Mouse (Mus musculus) right cerebral cortex, adult 18-20 months (tissue): ENCODE results near the gene Plekhg1.

Experiments used
- DNase-seq: peaks from one replicate; pipeline ENCODE4 v3.0.0; 2022; ENCODE audit warnings: mixed read lengths

Plekhg1 gene

DNA sequence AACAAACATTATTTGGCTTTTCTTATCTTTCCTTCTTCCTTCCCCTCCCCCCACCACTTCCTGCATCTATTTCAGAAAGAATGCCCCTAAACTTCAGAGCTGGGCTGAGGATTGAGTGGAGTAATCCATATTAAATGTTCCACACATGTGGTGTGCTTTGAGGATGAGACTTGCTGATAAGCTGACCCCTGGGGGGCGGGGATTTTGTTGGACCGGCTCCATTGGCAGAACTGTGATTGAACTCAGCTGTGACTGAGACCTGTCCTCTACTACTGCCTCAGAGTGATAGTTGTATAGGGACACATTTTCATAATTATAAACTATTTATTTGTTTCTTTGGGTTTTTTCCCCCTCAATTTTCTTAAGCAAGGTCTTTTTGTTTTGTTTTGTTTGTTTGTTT, 2.9 kb downstream of the Plekhg1 start:
- DNase-seq: no peak

DNA sequence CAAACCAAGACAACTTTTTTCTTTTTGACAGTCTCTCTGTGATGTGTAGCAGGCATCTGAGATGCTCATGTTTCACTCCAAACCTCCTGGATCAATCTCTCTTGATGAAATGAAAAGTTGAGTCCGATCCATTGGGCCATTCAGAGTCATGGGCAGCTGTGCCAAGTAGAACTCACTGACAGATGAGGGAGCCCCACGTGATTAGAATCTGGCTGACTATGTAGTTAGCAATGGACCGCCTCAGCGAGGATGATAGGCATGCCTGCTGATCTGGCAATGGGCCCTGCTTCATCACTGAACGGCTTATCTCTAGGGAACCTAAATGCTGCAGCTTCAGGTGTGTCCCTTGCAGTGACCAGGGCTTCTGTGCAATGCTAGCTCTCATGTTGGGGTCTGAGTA, 3.7 kb downstream of the Plekhg1 start:
- DNase-seq: peak; percentile 20

DNA sequence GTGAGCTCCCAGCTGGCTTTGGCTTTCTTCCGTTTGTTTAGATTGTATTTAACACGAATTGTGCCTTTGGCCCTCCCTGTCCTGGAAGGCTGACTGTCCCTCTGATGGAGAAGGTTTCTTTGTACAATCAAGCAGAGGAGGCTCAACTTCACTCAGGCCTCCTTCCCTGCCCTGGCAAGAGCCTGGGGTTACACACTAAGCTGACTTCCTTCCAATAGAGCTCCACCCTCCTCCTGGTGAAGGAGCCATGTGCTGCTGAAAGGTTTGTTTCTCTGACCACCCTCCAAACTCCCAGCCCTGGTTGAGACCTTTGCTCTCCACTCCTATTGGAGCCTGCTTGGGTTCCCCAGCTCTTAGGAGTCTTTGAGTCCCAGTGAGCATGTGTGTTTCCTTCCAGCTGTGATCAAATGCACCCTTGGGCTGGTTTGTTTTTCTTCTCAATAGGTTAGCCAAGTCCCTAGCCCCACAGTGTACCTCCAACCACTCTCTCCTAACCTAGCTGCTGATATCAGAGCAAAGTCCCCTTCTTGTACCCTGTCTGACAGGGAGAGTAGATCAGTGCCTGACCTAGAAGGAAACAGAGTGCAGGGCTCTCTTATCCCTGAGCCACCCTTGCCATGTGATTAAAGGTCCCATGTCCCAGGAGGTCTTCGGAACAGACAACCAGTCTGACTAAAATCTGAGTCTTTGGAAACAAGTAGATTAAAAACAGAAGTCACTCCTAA, 6.8 kb downstream of the Plekhg1 start:
- no peak for DNase-seq

DNA sequence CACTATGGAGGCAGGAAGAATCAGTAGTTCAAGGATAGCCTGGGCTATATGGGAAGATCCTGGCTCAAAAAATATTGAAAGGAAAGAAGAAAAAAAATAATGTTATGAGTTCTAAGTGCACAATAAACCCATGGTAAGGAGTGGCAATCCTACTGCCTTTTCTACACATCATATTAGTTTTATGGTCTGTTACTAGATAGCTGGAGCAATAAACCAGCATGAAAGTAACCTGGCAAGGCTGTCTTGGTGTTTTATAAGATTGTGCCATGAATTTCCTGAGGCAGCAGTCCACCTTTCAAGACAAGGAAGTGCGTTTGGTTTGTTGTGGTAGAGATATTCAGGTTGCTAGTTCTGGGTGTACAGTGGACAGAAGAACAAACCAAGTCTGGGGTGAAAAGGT, 9.4 kb downstream of the Plekhg1 start:
- DNase-seq: no peak

DNA sequence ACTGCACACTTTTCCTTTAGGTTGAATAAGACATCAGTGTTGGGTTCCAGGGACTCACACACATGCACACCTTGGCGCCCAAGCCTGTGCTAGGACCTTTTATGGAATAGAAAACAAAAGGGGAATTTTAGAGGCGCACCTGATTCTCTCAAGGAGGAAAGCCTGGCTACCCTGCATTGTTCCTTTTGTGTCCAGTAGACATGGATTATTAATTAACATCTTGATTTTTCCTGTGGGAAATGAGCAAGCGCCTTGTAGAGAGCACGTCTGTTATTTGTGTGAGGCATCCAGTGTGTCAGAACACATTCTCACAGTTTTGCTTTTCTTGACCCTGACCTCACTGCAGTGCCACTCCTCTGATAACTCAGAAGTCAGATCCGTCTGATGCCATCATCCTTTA, 21.8 kb downstream of the Plekhg1 start:
- no peak for DNase-seq

DNA sequence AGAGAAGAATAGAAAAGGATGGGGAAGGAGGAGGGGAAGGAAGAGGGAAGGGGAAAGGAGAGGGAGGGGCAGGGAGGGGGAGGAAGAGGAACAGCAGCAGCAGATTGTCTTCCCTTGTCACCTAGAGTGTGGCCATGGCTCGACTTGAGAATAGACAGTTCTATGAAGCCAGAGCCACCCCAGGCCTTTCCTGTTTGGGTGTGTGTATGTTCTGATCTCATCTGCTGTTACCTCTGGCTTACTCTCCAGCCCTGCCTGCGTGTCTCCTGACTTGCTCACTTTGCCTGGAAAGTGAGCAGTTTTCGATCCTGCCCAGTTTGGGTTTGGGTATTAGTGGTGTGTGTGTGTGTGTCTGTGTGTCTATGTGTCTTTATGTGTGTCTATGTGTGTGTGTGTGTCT, 23.0 kb downstream of the Plekhg1 start:
- no peak for DNase-seq

DNA sequence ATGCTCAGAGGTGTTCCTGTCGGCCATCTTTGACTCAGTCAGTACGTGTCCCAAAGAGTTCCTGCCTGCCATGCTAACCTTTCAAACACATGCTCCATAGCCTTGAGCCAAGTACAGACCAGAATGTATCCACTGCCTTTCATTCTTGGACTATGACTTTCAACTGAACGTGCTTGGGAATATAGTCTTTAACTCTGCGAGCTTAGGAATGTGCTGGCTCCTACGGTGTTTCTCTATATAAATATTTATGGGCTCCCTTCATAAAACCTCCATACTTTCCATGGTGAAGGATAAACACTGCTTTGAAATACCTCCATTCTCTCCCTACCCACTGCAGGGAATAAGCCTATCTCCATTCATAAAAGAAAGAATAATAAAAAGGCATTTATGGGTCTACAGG, 29.0 kb downstream of the Plekhg1 start:
- DNase-seq: no peak

DNA sequence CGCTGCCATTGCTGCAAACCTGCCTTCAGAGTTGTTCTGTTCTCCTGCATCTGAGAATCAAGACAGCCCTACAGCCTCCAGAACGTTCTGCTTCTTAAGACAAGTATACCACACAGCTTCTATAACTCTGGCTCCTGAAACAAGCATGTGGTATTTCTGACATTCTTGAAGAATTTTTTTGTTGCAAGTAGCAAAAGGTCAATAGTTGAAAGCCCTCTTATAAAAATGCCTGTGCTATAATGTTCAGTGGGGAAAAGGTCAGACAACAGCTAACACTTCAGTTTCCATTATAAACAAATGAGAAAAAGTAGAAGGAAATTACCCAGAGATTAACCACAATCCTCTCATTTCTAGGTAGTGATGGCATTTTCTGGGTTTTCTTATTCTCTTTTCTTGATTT, 34.2 kb downstream of the Plekhg1 start:
- no peak for DNase-seq

DNA sequence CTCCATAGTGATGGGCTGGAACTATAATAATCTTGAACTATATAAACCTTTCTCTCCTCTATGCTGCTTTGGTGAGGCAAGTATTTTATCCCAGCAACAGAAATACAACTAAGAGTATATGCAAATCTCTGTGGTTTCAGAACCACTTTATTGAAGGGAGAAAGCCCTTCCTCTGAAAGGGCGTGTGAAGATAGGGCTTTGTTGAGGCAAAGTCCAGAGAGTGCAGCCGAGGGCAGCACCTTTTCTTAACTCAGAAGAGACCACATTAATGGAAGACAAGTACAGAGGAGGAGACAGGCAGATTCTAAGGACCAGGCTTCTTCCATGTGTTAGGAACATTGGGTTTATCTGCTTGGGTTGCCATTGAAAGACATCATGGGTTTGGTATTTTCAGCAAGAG, 36.6 kb downstream of the Plekhg1 start:
- DNase-seq: no peak

DNA sequence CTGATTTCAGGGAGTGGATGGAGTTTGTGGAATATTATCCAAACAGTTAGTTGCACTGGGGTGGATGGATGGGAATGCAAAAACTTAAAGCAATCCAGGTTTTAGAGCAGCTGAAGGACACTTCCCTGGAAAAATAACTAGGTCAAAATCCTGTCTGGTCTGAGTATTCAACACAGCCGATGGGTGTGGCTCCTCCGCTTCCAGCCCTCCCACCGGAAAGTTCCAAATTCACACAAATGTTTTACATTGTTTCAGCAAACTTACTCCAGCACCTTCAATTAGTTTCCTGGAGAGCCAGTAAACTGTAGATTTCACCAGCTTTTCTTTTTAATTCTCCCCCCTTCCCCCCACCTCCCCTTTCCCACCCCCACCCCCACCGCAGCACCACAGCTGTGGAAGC, 45.2 kb downstream of the Plekhg1 start:
- DNase-seq: no peak

DNA sequence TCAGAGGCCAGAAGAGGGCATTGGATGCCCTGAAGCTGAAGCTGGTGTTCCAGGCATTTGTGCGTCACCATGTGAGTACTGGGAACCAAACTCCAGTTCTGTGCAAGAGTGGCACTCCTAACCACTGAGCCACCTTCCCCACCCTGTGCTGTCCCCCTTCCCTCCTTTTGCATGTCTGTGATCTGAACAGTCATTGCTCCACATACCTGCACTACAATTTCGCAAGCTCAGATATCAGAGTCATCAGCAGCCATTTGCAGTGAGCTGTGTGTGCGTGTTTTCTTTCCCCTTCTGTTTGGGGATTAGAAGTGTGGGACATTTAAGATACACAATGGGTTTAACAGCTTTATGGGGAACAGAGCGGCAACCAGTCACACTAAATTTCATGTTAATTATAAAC, 46.4 kb downstream of the Plekhg1 start:
- DNase-seq: no peak

DNA sequence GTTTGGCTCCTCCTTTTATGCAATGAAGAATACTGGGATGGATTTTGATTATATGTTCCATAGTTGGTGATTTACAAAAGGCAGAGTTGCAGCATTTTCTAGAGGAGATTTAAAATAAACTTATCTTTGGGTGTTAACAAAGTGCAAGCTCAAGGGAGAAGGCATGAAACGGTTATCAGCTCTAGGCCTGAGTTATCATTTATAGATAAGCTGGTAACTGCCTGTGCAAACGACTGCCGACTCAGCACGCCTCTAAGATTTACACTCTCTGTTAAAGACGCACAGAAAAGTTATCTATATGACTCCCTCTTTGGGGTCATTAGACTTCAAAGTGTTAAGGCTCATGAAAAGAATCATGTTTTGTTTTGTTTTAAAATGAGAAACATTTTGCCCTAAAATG, 46.8 kb downstream of the Plekhg1 start:
- no peak for DNase-seq

DNA sequence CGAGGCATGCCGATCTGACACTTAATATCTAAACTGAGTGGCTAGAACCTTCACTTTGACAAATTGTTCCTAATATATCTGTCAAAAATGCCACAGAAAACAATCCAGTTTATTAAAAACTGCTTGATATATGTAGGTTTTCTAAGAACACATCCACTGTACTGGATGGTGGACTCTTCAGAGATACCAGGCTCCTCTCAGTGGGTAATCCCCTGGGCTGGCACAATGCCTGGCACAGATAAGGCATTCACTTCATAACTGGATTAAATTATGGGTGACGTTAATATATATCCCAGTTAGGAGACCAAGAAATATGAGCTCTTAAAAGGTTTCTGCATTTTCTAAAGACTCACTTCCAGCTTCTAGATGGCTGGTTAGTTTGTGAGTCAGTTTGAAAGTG, 53.7 kb downstream of the Plekhg1 start:
- no peak for DNase-seq

DNA sequence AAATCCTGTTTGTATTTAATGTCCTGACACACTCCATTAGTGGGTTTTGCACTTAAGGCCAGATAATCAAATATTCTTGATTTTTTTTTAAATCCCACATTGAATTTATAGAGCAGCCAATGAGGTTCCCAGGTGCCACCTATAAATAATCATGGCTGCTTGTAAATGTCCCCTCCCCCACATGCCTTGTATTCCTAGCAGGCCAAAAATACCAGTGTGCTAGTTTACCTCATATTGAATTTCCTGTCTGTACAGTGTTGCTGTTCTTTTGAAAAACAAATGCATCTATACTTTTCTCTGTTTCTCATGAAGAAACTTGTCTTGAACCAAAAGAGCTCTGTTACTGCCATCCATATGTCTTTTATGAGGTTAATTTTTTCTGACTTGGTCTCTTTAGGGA, 59.3 kb downstream of the Plekhg1 start:
- DNase-seq: no peak

DNA sequence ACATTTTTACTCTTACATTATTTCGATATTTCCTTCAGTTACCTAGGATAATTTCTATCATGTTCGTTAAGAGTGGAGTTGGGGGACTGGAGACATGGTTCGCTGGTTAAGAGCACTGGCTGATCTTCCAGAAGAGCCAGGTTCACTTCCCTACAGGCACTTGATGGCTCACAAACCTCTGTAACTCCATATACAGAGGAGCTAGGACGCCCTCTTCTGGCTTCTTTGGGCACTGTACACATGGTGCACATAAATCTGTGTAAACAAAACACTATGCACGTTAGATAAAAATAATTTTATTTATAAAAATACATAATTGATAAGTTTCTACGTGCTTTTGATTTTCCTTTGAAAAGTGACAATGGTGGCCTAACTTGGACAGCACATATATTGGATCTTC, 61.1 kb downstream of the Plekhg1 start:
- no peak for DNase-seq

DNA sequence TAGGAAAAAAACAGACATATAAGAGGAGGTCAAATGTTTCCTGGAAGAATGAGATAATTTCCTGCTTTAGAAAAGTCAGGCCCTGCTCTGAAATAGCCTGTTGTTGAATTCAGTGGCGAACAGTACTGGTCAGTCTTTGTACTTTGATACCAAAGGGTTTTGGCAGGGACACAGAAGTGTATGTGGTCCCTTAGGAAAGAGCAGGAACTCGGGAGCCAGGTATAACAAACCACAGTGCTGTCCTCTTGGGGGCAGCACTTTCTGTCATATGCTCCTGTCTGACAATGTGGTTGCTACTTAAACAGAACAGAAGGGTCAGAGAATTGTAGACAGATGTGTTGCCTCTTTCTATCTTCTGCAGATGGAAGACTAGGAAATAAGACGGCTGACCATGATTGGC, 65.2 kb downstream of the Plekhg1 start:
- DNase-seq: peak; percentile 5

DNA sequence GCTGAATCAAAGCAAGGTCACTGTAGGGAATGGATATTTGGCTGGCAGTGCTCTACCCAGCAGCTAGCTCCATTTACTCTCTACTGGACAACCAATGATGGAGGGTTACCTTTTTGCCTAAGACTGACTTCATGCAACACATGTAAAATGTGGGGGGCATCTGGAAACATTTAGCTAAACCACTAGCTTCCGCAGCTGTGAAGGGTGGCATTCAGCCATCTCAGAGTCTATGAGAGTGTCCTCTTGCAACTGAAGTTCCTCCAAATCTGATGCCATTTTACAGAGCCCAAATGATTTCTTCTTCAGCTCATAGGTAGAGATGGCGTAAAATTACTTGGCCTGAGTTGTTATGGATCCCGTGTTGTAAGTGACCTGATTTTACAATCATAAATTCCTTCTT, 67.8 kb downstream of the Plekhg1 start:
- DNase-seq: no peak

DNA sequence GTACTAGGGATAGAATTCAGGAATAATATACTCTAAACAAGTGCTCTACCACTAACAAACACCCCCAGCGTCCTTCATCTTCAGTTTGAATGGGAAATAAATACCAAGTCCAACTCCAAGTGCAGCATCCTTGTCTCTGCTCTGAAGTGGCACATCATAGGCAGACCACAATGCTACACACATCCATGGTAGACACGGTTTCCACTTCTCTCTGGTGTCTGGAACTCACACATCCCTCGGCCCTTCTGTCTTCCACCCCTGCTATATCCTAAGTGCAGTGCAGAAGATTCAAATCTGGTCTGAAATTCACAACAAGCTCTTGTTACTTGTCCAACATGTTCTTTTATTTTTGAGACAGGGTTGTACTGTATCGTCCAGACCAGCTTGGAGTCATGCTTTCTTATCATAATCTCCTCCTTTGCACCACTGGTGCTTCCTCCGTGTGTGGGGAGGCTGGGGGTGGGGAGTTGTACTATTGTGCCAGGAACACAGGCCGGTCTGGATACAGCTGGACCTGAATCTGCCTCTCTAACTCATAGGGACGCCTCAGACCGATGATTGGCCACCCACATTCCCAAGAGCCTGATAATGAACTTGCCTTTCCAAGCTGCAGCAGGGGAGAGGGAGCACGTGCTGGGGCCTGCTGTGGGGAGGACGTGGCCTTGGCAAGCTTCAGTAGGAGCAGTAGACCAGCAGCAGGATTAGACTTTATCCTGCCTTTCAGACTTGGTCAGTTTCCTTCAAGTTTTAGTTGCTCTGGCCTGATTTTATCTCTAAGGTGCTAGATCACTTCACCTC, 70.5 kb downstream of the Plekhg1 start:
- peak; percentile 9 for DNase-seq

DNA sequence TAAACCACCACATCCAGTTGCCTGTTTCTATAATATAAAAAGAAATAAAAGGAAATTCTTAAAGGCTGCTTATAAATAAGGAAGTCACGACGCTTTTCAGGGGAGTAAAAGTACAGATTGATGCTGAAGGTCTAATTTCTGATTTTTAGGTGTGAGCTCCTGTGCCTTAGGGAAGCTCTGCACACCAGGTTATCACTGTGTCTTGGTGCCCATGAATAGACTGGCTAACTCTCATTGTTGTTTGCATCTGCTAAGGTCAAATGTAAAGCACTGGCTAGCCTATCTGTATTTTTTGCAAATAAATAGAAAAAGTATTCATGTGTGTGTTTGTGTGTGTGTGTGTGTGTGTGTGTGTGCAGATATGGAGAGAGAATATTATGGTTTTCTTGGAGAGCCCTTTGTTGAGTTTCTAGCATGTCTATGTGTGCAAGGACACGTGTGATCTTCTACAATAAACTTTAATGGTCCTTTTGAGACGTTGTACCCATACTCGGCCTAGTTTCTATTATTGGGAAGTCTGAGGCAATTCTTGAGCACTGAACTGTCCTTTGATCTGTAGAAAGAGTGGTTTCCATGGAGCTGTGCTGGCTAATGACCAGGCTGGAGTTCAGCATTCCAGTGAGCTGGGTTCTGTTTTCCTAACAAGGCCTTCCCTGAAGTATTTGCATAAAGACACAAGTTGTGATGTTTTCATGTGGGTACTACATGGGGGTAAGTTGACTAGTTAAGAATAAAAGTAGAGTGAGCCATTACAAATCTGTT, 79.0 kb downstream of the Plekhg1 start:
- peak; percentile 43 for DNase-seq

DNA sequence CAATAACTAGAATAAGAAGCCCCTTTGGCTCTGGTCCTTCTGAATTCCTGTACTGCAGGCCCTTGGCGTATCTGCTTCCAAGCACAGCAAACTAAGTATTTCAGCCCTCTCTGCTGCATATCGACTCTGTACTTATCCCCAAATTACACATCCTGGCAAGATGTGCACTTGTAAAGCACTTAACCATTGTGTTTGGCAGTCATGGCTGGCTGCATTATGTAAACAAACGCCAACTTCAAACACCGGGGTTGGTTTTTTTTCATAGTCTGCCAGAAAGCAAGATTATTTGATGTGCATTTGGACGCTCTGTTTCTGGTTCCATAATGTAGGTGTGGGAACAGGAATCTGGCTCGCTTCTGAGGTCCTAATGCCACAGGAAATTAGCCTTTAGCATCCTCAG, 83.7 kb downstream of the Plekhg1 start:
- no peak for DNase-seq

DNA sequence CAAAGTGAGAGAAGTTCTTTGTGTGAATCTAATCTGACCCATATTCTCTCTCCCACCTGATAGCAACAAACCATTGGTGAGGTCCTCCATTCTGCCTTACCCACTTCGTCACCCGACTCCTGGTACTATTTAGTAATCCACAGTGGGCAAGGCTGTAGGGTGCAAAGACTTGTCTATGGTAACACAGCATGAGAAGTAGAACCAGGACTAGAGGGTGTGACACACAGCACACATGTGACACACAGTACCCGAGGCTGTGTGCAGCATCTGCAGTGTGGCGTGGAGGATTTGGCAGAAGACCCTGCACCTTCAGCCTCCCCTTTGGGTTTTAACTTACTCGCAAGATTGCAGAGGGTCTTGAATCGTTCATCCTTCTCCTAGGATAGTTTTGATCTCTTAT, 85.9 kb downstream of the Plekhg1 start:
- no peak for DNase-seq

DNA sequence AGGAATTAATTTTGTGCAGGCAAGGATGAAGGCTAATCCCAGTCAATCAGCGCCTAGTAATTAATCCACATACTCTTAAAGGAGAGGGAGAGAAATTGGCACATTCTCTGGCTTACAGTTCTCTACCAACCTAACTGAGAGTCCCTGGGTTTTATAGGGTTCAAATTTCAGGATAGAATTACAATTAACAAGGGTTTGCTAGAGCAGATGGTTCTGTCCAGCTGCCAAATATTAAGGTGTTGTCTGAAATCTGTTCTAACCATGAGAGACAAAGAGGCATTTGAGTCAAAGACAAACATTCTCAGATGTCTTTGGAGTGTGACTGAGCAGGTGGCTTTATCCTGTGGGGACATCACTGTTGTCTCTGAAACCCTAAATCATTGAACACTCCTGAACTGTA, 87.2 kb downstream of the Plekhg1 start:
- DNase-seq: no peak

DNA sequence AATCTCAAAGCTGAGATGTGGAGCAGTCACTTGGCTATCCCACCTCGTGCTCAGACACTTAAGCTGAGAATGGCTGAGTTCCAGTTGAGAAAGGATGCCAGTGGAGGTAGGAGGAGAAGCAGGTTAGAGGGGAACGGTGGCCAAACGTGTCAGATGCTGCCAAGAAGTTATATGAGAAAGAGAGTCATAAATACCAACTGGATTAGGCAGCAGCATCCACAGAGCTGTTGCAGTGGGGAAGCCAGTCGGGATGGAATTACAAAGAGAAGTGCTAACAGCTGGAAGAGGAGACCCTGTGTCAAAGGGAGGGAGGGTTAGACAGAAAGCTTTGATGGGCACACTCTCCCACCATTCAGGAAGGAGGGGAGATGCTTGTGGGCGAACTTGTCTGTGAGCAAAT, 89.3 kb downstream of the Plekhg1 start:
- DNase-seq: no peak

DNA sequence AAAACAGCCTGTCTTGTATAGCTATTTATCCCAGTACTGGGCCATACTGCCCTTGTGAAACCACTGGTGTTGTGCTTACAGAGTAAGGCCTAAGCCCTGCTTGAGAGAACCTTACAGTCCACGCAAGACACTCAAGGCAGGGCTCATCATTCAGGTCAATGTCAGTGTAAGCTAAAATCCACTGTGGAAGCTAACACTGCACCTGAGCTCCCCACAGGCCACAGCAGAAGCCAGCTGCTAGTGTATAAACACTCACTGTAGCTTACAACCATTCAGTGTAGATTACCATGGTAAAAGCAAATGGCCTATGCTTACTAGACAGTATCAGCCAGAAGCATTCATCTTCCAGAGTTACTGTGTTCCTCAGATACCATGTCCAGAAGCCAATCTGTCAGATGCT, 90.5 kb downstream of the Plekhg1 start:
- no peak for DNase-seq
